Mouse (Mus musculus) layer of hippocampus, adult 8-10 months (tissue): ENCODE measurements at regions not wholly inside any gene's neighbourhood (a gene's known extent, or its start where the extent isn't known, plus 50 kb on each side); places are given as distances from the start of the nearest gene placed in this dataset.
"Not testable (repeated sequence)": the region's sequence is repeated elsewhere in the genome, so short reads cannot be mapped to it uniquely, and the experiment has no call there.

Source experiments
- DNase-seq, 2 experiments: peaks; one replicate each; pipeline ENCODE4 v3.0.0; 2022; ENCODE audit warnings: low spot score in 2 of 2

GRCm38 (mm10) chr6:48341367-48341766 lies 54.0 kb upstream of the Krba1 start:
- not testable (repeated sequence) for DNase-seq

GRCm38 (mm10) chr6:48336964-48337363 lies 58.4 kb upstream of the Krba1 start:
- not testable (repeated sequence) for DNase-seq

GRCm38 (mm10) chr6:48288011-48288410 lies 107.4 kb upstream of the Krba1 start:
- DNase-seq = no peak

GRCm38 (mm10) chr6:48279646-48280045 lies 115.7 kb upstream of the Krba1 start:
- not testable (repeated sequence) for DNase-seq

- not testable (repeated sequence) for DNase-seq
Measured at GRCm38 (mm10) chr6:48261563-48261962, 133.8 kb upstream of the Krba1 start.

GRCm38 (mm10) chr6:48252989-48253388 lies 142.4 kb upstream of the Krba1 start:
- not testable (repeated sequence) for DNase-seq

GRCm38 (mm10) chr6:48251954-48252353 lies 143.4 kb upstream of the Krba1 start:
- no peak for DNase-seq

GRCm38 (mm10) chr6:48244191-48244590 lies 151.2 kb upstream of the Krba1 start:
- not testable (repeated sequence) for DNase-seq

- no peak for DNase-seq
Measured at GRCm38 (mm10) chr6:48227431-48227830, 141.0 kb upstream of the Zfp746 start.

GRCm38 (mm10) chr6:48224206-48224605 lies 137.8 kb upstream of the Zfp746 start:
- DNase-seq = no peak

GRCm38 (mm10) chr6:48222971-48223370 lies 136.6 kb upstream of the Zfp746 start:
- DNase-seq = no peak

- peak; percentile 69 to 82 for DNase-seq
Measured at GRCm38 (mm10) chr6:48221806-48222205, 135.4 kb upstream of the Zfp746 start.

GRCm38 (mm10) chr6:48215212-48215611 lies 128.8 kb upstream of the Zfp746 start:
- no peak for DNase-seq

GRCm38 (mm10) chr6:48209739-48210138 lies 123.3 kb upstream of the Zfp746 start:
- no peak for DNase-seq

GRCm38 (mm10) chr6:48209103-48209502 lies 122.7 kb upstream of the Zfp746 start:
- DNase-seq = peak; percentile 8 to 28

GRCm38 (mm10) chr6:48205722-48206121 lies 119.3 kb upstream of the Zfp746 start:
- no peak for DNase-seq

GRCm38 (mm10) chr6:48199951-48200350 lies 113.6 kb upstream of the Zfp746 start:
- DNase-seq = no peak

GRCm38 (mm10) chr6:48198806-48199205 lies 112.4 kb upstream of the Zfp746 start:
- no peak for DNase-seq

- DNase-seq = no peak
Measured at GRCm38 (mm10) chr6:48197696-48198378, 111.4 kb upstream of the Zfp746 start.

- DNase-seq = peak; percentile 22 to 35
Measured at GRCm38 (mm10) chr6:48188363-48188762, 102.0 kb upstream of the Zfp746 start.

GRCm38 (mm10) chr6:48185311-48185710 lies 98.9 kb upstream of the Zfp746 start:
- DNase-seq = no peak

GRCm38 (mm10) chr6:48178360-48179120 lies 92.1 kb upstream of the Zfp746 start:
- DNase-seq = no peak

- DNase-seq = peak; percentile 25 to 64
Measured at GRCm38 (mm10) chr6:48177936-48178335, 91.5 kb upstream of the Zfp746 start.
